Mouse (Mus musculus) heart, adult 2 months (tissue): Measurements from ENCODE around the gene Pet100.

Source experiments
- CTCF ChIP-seq: fragments of 200-600 bp; IDR thresholded peaks from 2 replicates; pipeline ENCODE4 v1.8.1; 2022; ENCODE audit warnings: antibody characterized with exemption, mild to moderate bottlenecking, moderate library complexity
- EP300 ChIP-seq: fragments of 200-500 bp; IDR thresholded peaks from 2 replicates; pipeline ENCODE4 v1.6.1; 2011; ENCODE audit warnings: low read depth, low read length, control low read depth; ENCODE audit not compliant: insufficient read depth
- POLR2A ChIP-seq: fragments of 200-500 bp; IDR thresholded peaks from 2 replicates; pipeline ENCODE4 v1.6.1; 2011; ENCODE audit warnings: mild to moderate bottlenecking, low read depth, low read length, control low read depth; ENCODE audit not compliant: insufficient read depth

DNA sequence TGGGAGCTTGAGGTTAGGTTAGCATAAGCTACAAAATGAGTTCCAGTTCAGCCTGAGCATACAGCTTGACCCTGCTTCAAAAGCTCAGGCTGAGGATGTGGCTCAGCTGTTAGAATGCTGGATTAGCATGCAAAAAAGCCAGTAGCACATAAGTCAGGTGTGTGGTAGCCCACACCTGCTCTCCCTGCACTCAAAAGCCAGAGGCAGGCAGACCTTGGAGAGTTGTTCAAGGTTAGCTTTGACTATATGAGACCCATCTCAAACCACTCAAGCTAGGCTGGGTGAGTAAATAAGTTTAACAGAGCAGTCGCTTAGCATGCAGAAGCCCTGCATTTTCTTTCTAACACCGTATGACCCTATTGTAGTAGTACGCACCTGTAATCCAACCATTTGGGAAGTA lies 46.8 kb upstream of the Pet100 start:
- TF ChIP-seq CTCF = no peak
- no peak for TF ChIP-seq POLR2A
- no peak for TF ChIP-seq EP300
